ENCODE assay signal across 15 mouse cellular contexts in genomic region chr2:93249058-93249457, GRCm38 (mm10).
DNase-seq lines count a peak whose midpoint lies in the region; ATAC-seq and TF ChIP-seq lines count a peak whose summit lies in the region.
"Had no signal": no experiment of that assay in that cellular context is flagged by ENCODE, and none has a peak within 500 bp of the region (broad histone marks: within the 10 kb centered on the region; RNA-seq: fewer than 3 reads in every experiment).

No protein-coding gene starts in this region.

- no peak for TF ChIP-seq CTCF in forebrain, postnatal 0 days (IDR thresholded peaks at IDR 0.05; ENCODE audit: low read depth)
- no peak for TF ChIP-seq CTCF in midbrain, postnatal 0 days (IDR thresholded peaks at IDR 0.05)

- no peaks in the 10 kb centered on the region for H3K27me3 ChIP-seq in forebrain, embryonic 10.5 days (ENCODE audit: poor library complexity, severe bottlenecking)
- no peaks in the 10 kb centered on the region for H3K27me3 ChIP-seq in forebrain, postnatal 0 days (ENCODE audit: insufficient read depth, low read length)
- no peaks in the 10 kb centered on the region for H3K27me3 ChIP-seq in midbrain, embryonic 12.5 days
- no peaks in the 10 kb centered on the region for H3K27me3 ChIP-seq in midbrain, postnatal 0 days (ENCODE audit: insufficient read depth, low read length)
- H3K27me3 ChIP-seq: heart, embryonic 13.5 days had no signal

- H3K4me1 ChIP-seq in forebrain, embryonic 10.5 days: peaks cover 78% of the 10 kb centered on the region
- H3K4me1 ChIP-seq in forebrain, postnatal 0 days (ENCODE audit: insufficient read depth): 0 out of 2 replicates have a peak, but pooled peaks cover 4% of the 10 kb centered on the region
- peaks cover 52% of the 10 kb centered on the region for H3K4me1 ChIP-seq in midbrain, embryonic 12.5 days
- H3K4me1 ChIP-seq in midbrain, postnatal 0 days (ENCODE audit: insufficient read depth, low read length): peaks cover 7% of the 10 kb centered on the region; the same call in 1 of the 2 replicates

- H3K9ac ChIP-seq in forebrain, postnatal 0 days: no peak overlapping the region
- H3K9ac ChIP-seq in midbrain, embryonic 12.5 days (replicated peaks): no peak overlapping the region
- no peak overlapping the region for H3K9ac ChIP-seq in midbrain, postnatal 0 days (replicated peaks; ENCODE audit: low read length, poor library complexity, severe bottlenecking)
- H3K9ac ChIP-seq: heart, embryonic 13.5 days had no signal

- ATAC-seq in forebrain, postnatal 0 days: no peak
- ATAC-seq in midbrain, embryonic 12.5 days (ENCODE audit: low FRiP score, low read depth): no peak
- ATAC-seq in midbrain, postnatal 0 days (ENCODE audit: low FRiP score): no peak
- ATAC-seq in megakaryocyte-erythroid progenitor cell, adult 5-6 weeks (replicated peaks; ENCODE audit: low FRiP score, low TSS enrichment, poor library complexity, severe bottlenecking): 0 out of 2 replicates have a peak, but pooled peaks have one; percentile 24

- no peak for DNase-seq in forebrain, embryonic 10.5 days (ENCODE audit: extremely low spot score, low spot score)
- DNase-seq in forebrain, postnatal 0 days: no peak
- no peak for DNase-seq in midbrain, postnatal 0 days (ENCODE audit: low spot score)
- DNase-seq in retina, postnatal 1 day: peak; percentile 66
- no peak for DNase-seq in yolk sac, embryonic 10.5 days (ENCODE audit: low spot score)
- no peak for DNase-seq in layer of hippocampus, adult 8-10 months (ENCODE audit: low spot score in 2 of 2)
- DNase-seq: cerebellum, adult 18-20 months; gastrocnemius, postnatal 25 days; lung, postnatal 36 days; right cerebral cortex, postnatal 25 days; thymus, postnatal 36 days had no signal

- 75% methylated on average over 6 of the region's 6 CpGs for WGBS in forebrain, embryonic 10.5 days
- WGBS in forebrain, postnatal 0 days: 56% methylated on average over 6 of the region's 6 CpGs
- WGBS in midbrain, embryonic 12.5 days: 73% methylated on average over 6 of the region's 6 CpGs
- 54% methylated on average over 6 of the region's 6 CpGs for WGBS in midbrain, postnatal 0 days

- peak overlapping the region; percentile 73 for H3K27ac ChIP-seq in forebrain, embryonic 10.5 days
- no peak overlapping the region for H3K27ac ChIP-seq in forebrain, postnatal 0 days (ENCODE audit: low read depth, low read length)
- peak overlapping the region; percentile 39; the same call in 1 of the 2 replicates for H3K27ac ChIP-seq in midbrain, embryonic 12.5 days (replicated peaks)
- H3K27ac ChIP-seq in midbrain, postnatal 0 days (ENCODE audit: low read depth, low read length): no peak overlapping the region
- H3K27ac ChIP-seq: heart, embryonic 13.5 days; layer of hippocampus, adult 2 months had no signal

- H3K9me3 ChIP-seq in forebrain, embryonic 10.5 days: peaks cover 7% of the 10 kb centered on the region; the same call in 1 of the 2 replicates
- H3K9me3 ChIP-seq in forebrain, postnatal 0 days (ENCODE audit: low read length): no peaks in the 10 kb centered on the region
- no peaks in the 10 kb centered on the region for H3K9me3 ChIP-seq in midbrain, embryonic 12.5 days
- no peaks in the 10 kb centered on the region for H3K9me3 ChIP-seq in midbrain, postnatal 0 days (ENCODE audit: low read length)

- no peak overlapping the region for H3K4me3 ChIP-seq in forebrain, embryonic 10.5 days
- H3K4me3 ChIP-seq in forebrain, postnatal 0 days (ENCODE audit: low read depth, low read length): no peak overlapping the region
- no peak overlapping the region for H3K4me3 ChIP-seq in midbrain, embryonic 12.5 days
- no peak overlapping the region for H3K4me3 ChIP-seq in midbrain, postnatal 0 days (ENCODE audit: low read depth, low read length)
- H3K4me3 ChIP-seq: heart, embryonic 13.5 days; layer of hippocampus, adult 2 months had no signal

- no peak overlapping the region for H3K4me2 ChIP-seq in forebrain, postnatal 0 days (ENCODE audit: low read depth)
- no peak overlapping the region for H3K4me2 ChIP-seq in midbrain, embryonic 12.5 days (replicated peaks)
- H3K4me2 ChIP-seq in midbrain, postnatal 0 days (ENCODE audit: low read depth, low read length, poor library complexity, severe bottlenecking): no peak overlapping the region
- H3K4me2 ChIP-seq: heart, embryonic 13.5 days had no signal

- peaks cover 10% of the 10 kb centered on the region; the same call in 1 of the 2 replicates for H3K36me3 ChIP-seq in forebrain, embryonic 10.5 days (replicated peaks)
- H3K36me3 ChIP-seq in forebrain, postnatal 0 days (ENCODE audit: insufficient read depth): no peaks in the 10 kb centered on the region
- H3K36me3 ChIP-seq in midbrain, embryonic 12.5 days: no peaks in the 10 kb centered on the region
- H3K36me3 ChIP-seq in midbrain, postnatal 0 days (ENCODE audit: insufficient read depth, low read length): no peaks in the 10 kb centered on the region

Comparison
In these comparisons a context has a peak if more than half of its experiments do, and no peak if none do; other contexts are left out.
1. H3K27ac ChIP-seq: peak in forebrain, embryonic 10.5 days (single experiment) and midbrain, embryonic 12.5 days (single experiment); none in forebrain, postnatal 0 days (single experiment) and midbrain, postnatal 0 days (single experiment).